Mouse (Mus musculus) regulatory T cell (primary cell): ENCODE results near the gene Klf3.

ENCODE experiments used
- in situ Hi-C: fragments of 300-600 bp; cut with MboI, MseI; formaldehyde crosslinking; loops from one replicate; pipeline ENCODE4 v1.15.1; 2025; ENCODE audit warnings: high pct_unique_total_duplicates

Klf3 gene

DNA sequence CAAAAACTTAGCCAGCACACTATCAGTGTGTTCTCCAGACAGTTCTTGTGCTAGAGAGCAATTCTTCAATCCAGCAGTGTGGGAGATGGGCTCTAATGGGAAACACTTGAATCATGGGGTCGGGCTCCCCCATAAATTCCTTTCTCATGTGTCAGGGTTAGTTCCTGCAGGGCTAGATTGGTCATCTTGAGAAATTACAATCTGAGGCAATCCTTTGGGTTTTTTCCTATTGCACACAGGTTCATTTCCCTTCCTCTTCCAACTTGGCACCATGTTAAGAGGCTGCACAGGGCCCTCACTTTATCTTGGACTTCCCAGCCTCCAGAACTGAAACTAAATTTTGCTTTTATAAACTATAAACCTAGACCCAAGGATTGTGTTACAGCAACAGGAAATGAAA is 31.0 kb downstream of the Klf3 start:
- in situ Hi-C loops, result loop anchor here (25.0 kb wide), 1 partner anchor 922 kb away; no protein-coding TSS in a partner anchor

GRCm38 (mm10) chr5:64835295-64835694 is 32.1 kb downstream of the Klf3 start:
- in situ Hi-C loops, result loop anchor here (25.0 kb wide), 1 partner anchor 923 kb away; no protein-coding TSS in a partner anchor

- in situ Hi-C loops, result loop anchor here (25.0 kb wide), 1 partner anchor 927 kb away; no protein-coding TSS in a partner anchor
These were observed 35.9 kb downstream of the Klf3 start for GRCm38 (mm10) chr5:64839016-64839599.

DNA sequence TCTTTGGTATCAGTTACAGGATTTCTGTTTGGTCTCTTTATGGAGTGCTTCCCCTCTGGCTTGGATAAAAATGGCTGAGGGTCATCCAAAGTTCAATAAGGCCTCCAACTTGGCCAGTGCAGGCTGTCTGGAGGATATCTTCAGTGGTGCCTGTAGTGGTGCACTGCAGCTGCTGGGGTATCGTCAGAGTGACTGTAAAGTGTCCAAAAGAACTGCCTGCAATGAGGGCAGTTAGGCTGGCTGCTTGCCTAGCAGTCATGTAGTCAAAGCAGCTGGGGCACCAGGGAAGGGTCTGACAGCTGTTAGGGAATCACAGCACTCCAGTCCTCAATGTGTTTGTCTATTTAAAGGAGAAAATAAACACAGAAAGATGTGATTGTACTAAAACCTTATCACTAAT is 36.9 kb downstream of the Klf3 start:
- in situ Hi-C loops, result loop anchor here (25.0 kb wide), 1 partner anchor 928 kb away; no protein-coding TSS in a partner anchor

- in situ Hi-C loops, result loop anchor here (25.0 kb wide), 1 partner anchor 932 kb away; no protein-coding TSS in a partner anchor
These were observed 41.4 kb downstream of the Klf3 start for GRCm38 (mm10) chr5:64844622-64845021.

DNA sequence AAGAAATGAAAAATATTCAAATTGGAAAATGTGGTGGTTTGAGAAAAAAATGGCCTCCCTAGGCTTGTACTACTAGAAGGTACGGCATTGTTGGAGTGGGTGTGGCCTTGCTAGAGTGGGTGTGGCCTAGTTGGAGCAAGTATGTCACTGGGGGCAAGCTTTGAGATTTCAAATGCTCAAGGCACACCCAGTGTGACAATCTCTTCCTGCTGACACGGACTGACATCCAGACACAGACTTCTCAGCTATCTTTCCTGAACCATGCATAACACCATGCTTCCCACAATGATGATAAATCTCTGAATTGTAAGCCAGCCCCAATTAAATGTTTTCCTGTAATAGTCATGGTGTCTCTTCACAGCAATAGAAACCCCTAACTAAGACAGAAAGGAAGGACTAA is 44.1 kb downstream of the Klf3 start:
- in situ Hi-C loops, result loop anchor here (25.0 kb wide), 1 partner anchor 935 kb away; no protein-coding TSS in a partner anchor

GRCm38 (mm10) chr5:64849892-64850291 is 46.7 kb downstream of the Klf3 start:
- in situ Hi-C loops, result loop anchor here (25.0 kb wide), 1 partner anchor 938 kb away; no protein-coding TSS in a partner anchor

GRCm38 (mm10) chr5:64852656-64853398 is 49.6 kb downstream of the Klf3 start:
- in situ Hi-C loops, result no loop called here

DNA sequence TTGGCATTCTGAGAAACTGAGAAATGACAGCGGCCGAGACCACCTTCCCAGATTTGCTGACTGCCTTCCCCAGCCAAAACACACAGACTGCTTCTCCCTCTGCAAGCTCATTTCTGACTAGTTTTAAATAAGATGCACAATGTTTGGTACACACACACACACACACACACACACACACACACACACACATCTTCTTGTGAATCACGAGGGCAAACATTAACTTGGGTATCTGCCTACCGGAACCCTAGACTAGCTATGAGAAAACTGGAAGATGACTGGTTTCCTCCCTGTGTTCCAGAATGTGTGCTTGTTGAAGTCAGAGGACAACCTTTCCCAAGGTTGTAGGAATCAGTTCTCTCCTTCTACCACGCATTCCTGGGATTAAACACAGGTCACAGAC is 50.2 kb downstream of the Klf3 start:
- in situ Hi-C loops, result no loop called here

DNA sequence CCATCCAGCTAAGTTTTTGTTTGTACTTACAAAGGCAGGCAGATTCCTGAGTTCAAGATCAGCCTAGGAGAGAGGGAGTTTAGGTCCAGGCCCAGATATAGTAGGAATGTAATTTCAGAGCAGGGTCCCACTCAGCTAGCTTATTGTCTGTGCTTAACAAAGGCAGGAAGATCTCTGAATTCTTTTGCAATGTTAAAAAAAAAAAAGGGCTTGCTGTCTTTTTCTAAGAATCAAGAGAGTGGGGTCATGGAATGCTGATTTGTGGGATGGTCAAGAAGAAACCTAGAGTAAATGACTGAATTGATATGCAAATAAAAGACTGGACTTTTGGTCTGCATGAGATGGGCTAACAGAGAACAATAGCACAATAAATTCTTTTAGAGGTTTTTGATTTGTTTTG is 52.0 kb downstream of the Klf3 start:
- in situ Hi-C loops, result no loop called here

GRCm38 (mm10) chr5:64860900-64861470 is 57.8 kb downstream of the Klf3 start:
- in situ Hi-C loops, result no loop called here

DNA sequence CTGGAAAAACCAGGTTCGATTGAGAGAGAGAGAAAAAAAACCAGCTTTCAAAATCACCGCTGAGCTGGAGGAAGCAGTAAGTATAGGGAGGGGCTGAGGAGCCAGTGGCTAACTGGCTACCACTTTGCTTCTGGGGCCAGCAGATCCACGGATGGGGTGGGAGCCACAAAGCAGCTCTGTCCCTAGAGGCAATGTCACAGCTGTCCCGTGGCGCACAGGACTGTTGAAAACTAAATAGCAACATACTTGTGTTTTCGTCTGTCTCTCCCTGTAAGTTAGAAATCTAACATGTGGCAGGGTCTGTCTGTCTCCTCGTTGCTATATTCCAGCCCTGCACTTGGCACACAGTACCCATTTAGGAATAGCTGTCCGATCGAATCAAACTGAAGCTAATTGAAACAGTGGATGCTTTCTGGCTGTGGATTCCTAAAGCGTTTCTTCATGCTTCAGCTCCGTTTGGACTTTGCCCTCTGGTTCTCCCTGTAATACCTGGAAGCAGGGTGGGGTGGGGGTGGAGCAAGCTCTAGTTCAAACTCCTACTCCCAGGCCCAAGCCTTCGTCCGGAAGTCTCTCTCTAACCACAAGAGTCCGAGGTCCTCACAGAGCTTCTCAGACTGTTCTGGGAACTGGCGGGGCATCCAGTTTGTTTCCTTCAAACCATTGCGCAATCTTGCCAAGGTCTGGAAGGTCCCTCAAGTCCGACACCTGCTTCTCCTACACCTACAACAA is 58.4 kb downstream of the Klf3 start:
- in situ Hi-C loops, result no loop called here

DNA sequence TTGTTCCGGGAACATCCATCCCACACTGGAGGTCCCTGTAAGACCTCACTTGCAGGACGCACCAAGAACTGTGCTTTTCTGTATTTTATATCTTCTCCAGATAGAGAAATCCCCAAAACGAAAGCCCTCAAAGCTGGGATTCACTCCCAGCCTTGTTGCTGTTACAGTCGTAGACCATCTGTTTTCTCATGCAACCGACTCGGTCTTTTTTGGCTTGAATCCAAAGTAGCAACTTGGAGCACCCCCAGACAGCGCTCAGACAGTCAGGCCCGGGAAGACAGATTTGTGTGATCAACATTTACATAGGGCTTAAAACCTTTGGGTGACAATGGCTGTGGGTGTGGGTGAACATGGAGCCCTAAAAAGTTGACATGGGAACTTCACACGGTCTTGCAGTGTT is 59.1 kb downstream of the Klf3 start:
- in situ Hi-C loops, result no loop called here

DNA sequence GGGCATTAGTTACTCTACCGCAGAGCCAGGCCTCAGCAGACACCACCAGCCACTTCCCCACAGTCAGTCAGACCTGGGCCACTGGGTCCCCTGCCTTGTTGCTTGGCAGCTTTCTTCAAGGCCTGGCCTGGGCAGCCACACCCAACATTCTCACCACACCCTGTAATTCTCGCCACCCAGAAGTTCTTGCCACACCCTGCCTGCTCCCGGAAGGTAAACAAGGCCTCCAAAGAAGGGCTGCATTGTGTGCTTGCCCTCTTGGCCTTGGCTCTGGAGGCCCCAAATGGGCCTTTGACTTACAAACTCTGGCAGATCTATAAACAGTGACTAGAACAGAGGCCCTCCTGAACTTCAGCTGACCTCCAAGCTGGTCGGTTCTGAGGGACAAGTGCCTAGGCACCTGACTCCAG is 61.5 kb downstream of the Klf3 start:
- in situ Hi-C loops, result loop anchor here (5.0 kb wide), 1 partner anchor 482 kb away; no protein-coding TSS in a partner anchor

DNA sequence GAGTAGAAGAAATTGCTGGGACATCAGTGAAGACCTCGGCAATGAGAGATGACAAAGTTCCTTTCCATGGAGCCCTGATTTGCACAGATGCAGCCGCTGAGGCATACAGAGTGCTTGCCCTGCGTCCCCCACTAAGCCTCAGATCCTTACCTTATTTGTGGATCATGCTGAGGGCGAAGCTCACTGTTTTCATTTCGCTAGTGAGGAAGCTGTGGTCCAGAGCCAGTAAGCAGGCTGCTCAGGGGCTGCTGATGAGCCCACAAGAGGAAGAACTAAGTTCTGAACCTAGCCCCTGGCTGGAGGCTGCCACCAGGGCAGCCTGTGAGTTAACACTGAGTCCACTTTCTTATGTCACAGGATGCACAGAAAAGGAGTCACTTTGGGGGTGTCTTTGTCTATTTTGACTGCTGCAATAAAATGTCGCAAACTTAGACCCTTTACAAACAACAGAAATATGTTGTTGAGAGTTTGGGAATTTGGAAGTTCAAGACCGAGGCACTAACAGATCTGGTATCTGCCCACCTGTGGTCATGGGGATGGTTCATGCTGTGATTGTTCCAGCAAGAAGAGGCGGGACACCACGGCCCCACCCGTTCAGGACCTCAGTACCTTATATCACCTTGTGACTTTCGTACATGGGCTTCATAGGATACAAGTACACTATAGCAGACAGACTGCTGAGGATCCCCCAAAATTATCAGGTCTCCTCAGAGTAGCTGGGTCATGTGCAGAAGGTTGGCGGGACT is 62.2 kb downstream of the Klf3 start:
- in situ Hi-C loops, result loop anchor here (5.0 kb wide), 1 partner anchor 483 kb away; no protein-coding TSS in a partner anchor

- in situ Hi-C loops, result loop anchor here (5.0 kb wide), 1 partner anchor 484 kb away; no protein-coding TSS in a partner anchor
These were observed 63.3 kb downstream of the Klf3 start for GRCm38 (mm10) chr5:64866331-64867050.

GRCm38 (mm10) chr5:64867124-64867523 is 63.9 kb downstream of the Klf3 start:
- in situ Hi-C loops, result loop anchor here (5.0 kb wide), 1 partner anchor 485 kb away; no protein-coding TSS in a partner anchor

- in situ Hi-C loops, result loop anchor here (5.0 kb wide), 1 partner anchor 485 kb away; no protein-coding TSS in a partner anchor
These were observed 64.4 kb downstream of the Klf3 start for GRCm38 (mm10) chr5:64867551-64867950.

GRCm38 (mm10) chr5:64876086-64876830 is 73.1 kb downstream of the Klf3 start:
- in situ Hi-C loops, result no loop called here
